Mouse (Mus musculus) brain, embryonic 14.5 days (tissue): ENCODE results near the gene Lrrk1. TPM values are rescaled to one million over a fixed set of nuclear protein-coding genes. Genes with fewer than 3 reads are reported as not detected.

Source experiments
- DNase-seq: peaks from one replicate; pipeline ENCODE4 v3.0.0-alpha.2; 2011; ENCODE audit warnings: low read depth
- CTCF ChIP-seq: fragments of 200-500 bp; IDR thresholded peaks from 2 replicates; pipeline ENCODE4 v1.5.1; 2012; ENCODE audit warnings: inconsistent platforms, mild to moderate bottlenecking, moderate library complexity, borderline replicate concordance; ENCODE audit not compliant: insufficient read depth, insufficient read length; ENCODE audit errors: extremely low read depth
- POLR2A ChIP-seq: fragments of 200-500 bp; IDR thresholded peaks from 2 replicates; pipeline ENCODE4 v1.6.1; 2012; ENCODE audit warnings: mild to moderate bottlenecking, inconsistent platforms, borderline replicate concordance; ENCODE audit not compliant: poor library complexity, insufficient read depth, insufficient read length, severe bottlenecking; ENCODE audit errors: extremely low read depth
- polyA plus RNA-seq: library from polyadenylated mRNA; depleted of rRNA; stranded (reverse); fragments of >200 nt; gene quantifications from 2 replicates; pipeline ENCODE4 v1.2.3, GENCODE M21; 2012

Lrrk1 gene
- polyA plus RNA-seq, 1 experiment: 5.5 TPM

DNA sequence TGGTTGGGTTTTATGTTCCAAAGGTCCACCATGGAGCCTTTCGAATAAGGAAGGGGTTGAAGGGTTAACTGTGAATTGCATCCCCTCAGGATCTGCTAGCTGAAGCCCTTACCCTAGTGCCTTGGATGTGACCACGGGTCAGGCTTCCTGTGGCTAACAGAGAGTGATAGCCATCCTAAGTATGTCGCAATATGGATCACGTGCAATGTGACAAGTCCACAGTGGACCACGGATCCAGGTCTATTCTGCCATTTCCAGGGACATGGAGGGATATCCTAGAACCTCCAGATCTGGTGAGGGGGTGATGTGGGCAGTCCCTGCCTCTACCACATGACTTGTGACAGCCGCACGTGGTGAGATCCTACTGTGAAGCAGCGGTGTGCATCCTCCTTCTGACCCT, 133.2 kb downstream of the Lrrk1 start:
- TF ChIP-seq POLR2A (no peak), CTCF (no peak)
- no peak for DNase-seq

DNA sequence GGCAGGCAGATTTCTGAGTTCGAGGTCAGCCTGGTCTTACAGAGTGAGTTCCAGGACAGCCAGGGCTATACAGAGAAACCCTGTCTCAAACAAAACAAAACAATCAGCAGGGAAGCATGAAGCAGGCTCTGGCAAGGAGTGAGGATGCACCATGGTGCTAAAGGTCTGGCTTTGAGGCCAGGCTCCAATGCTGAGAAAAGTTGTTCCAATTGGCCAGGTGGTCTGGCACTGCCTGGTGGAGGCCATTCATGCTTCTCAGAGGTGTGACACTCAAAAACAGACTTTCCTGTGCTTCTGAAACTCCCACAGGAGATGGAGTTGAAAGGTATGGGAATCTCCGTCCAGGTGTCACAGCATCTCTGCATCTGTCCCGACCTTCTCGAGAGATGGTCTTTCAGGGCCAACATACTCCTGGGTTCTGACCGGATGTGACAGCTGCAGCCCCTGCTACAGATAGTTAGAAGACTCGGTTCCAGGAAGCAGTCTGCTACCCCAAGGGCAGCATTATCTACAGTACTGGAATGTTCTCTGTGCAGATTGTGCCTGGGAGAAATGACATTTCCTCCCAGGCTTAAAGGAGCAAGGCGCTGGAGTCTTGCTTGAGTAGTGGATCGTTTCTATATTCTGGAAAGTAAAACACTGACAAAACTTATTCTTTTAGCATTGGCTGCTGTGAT, 134.0 kb downstream of the Lrrk1 start:
- TF ChIP-seq CTCF: no peak
- no peak for TF ChIP-seq POLR2A
- DNase-seq: no peak

DNA sequence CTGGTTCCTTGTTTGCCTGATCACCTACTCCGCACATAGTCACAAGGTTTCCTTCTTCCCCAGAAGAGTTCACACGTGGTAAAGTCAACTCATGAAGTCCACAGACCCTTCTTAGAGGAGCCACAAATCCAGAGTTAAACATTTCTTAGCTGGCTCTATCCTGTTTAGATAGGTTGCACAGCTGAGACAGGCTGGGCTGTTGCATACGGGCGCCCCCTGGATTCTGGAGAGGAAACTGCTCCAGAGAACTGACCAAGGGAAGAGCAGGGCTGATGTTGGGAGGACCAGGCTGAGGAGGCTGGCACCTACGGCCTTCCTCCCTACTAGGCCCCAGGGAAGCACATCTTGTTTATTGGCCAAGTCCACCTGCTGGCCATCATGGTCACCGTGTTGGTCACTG, 138.1 kb downstream of the Lrrk1 start:
- TF ChIP-seq POLR2A: no peak
- peak; percentile 72 for TF ChIP-seq CTCF
- peak; percentile 67 for DNase-seq

DNA sequence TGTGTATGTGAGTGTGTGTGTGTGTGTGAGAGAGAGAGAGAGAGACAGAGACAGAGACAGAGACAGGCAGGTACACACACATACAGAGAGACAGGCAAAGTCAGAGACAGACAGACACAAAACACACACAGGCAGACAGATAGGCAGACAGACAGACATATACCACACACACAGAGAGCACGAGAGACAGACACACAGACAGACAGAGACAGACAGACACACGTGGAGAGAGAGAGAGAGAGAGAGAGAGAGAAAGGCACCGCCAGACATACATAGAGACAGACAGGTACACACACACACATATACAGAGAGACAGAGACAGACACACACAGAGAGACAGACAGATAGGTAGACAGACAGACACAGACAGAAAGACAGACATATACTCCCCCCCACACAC, 138.7 kb downstream of the Lrrk1 start:
- TF ChIP-seq POLR2A (no peak), CTCF (no peak)
- DNase-seq: no peak

GRCm38 (mm10) chr7:66249020-66249419, 139.1 kb downstream of the Lrrk1 start:
- no peak for TF ChIP-seq POLR2A
- no peak for TF ChIP-seq CTCF
- DNase-seq: no peak

GRCm38 (mm10) chr7:66248270-66248669, 139.9 kb downstream of the Lrrk1 start:
- no peak for TF ChIP-seq POLR2A
- TF ChIP-seq CTCF: no peak
- DNase-seq: no peak

GRCm38 (mm10) chr7:66247274-66248021, 140.7 kb downstream of the Lrrk1 start:
- peak; percentile 94 for DNase-seq
- no peak for TF ChIP-seq POLR2A
- no peak for TF ChIP-seq CTCF

DNA sequence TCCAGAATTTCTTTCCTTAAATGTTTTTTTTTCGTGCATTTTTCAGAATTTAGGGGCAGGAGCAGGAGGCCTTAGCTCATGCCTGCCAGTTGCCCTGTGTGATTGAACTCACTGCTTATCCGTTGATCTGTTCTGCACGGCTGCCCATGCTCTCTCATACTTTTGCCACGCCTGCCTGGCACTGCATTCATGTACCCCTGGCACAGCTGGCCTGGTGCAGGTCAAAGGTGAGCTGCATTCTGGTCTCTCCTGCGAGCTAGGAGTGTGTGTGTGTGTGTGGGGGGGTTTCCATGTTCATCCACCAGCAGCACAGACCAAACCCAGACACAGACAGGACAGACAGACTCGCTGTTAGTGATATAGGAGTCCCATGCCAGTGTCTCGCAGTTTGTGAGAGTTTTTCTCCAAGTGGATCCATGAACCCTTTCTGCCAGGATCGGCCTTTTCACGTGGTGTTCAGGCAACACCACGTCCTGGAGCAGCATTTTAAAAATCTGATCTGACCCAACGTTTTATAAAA, 141.4 kb downstream of the Lrrk1 start:
- DNase-seq: no peak
- no peak for TF ChIP-seq POLR2A
- TF ChIP-seq CTCF: no peak

- TF ChIP-seq CTCF (no peak), POLR2A (no peak)
- DNase-seq: no peak
These were observed 142.5 kb downstream of the Lrrk1 start for GRCm38 (mm10) chr7:66245646-66246045.

GRCm38 (mm10) chr7:66243766-66244325, 144.3 kb downstream of the Lrrk1 start:
- DNase-seq: no peak

GRCm38 (mm10) chr7:66241855-66242412, 146.2 kb downstream of the Lrrk1 start:
- DNase-seq: no peak
- no peak for TF ChIP-seq POLR2A
- TF ChIP-seq CTCF: no peak

More at GRCm38 (mm10) chr7:66243766-66244325, 144.3 kb downstream of the Lrrk1 start:
- TF ChIP-seq POLR2A (no peak), CTCF (no peak)
